Mouse (Mus musculus) CH12.LX (cell line): ENCODE measurements around the gene Adprh. TPM values are rescaled to one million over a fixed set of nuclear protein-coding genes. Genes with fewer than 3 reads are reported as not detected.
A peak's percentile ranks its signal among the peaks of the same experiment; 100 is the strongest.

Source experiments
- DNase-seq: peaks from one replicate; pipeline ENCODE4 v3.0.0-alpha.2; 2013; ENCODE audit errors: extremely low read depth
- H3K27ac ChIP-seq: 2 replicates; pipeline ENCODE4 v1.5.1; 2012; ENCODE audit warnings: low read depth, mild to moderate bottlenecking, control low read depth, moderate library complexity; ENCODE audit not compliant: insufficient read depth
- H3K27me3 ChIP-seq: replicated peaks from 2 replicates; pipeline ENCODE3; 2012; ENCODE audit warnings: inconsistent platforms
- H3K36me3 ChIP-seq, 2 experiments: replicated peaks in 1 of 2; 2 replicates each; pipeline versions ENCODE3 to v1.6.1; 2012; ENCODE audit warnings: inconsistent platforms in 1 of 2, low read length in 1 of 2, mild to moderate bottlenecking in 1 of 2, mixed read lengths in 1 of 2, moderate library complexity in 1 of 2; ENCODE audit not compliant: control insufficient read depth in 1 of 2, insufficient read depth in 1 of 2
- H3K4me1 ChIP-seq, 2 experiments: 2 replicates each; pipeline ENCODE4 v1.6.1; 2012; ENCODE audit warnings: inconsistent platforms in 1 of 2, moderate library complexity in 1 of 2; ENCODE audit not compliant: insufficient read depth in 2 of 2, control insufficient read depth in 1 of 2
- H3K4me2 ChIP-seq: 2 replicates; pipeline ENCODE4 v1.6.1; 2012; ENCODE audit warnings: low read depth, mild to moderate bottlenecking, control low read depth; ENCODE audit not compliant: poor library complexity, insufficient read depth, severe bottlenecking
- H3K4me3 ChIP-seq, 3 experiments: fragments of 150-350 bp in 1 of 3; sonication (generic) in 1 of 3; replicated peaks in 1 of 3; 2 replicates each; pipeline versions ENCODE3 to v1.5.1; 2011 to 2012; ENCODE audit warnings: low read depth in 2 of 3, low read length in 2 of 3, mild to moderate bottlenecking in 2 of 3, moderate library complexity in 2 of 3, control low read depth in 1 of 3, improper control_type of control experiment in 1 of 3, inconsistent platforms in 1 of 3, mixed read lengths in 1 of 3; ENCODE audit not compliant: poor library complexity in 1 of 3
- H3K79me2 ChIP-seq: replicated peaks from 2 replicates; pipeline ENCODE4 v1.6.1; 2012; ENCODE audit warnings: mild to moderate bottlenecking, moderate library complexity; ENCODE audit not compliant: control insufficient read depth, poor library complexity, insufficient read depth, severe bottlenecking; ENCODE audit errors: extremely low read depth
- H3K9ac ChIP-seq: 2 replicates; pipeline ENCODE4 v1.6.1; 2012; ENCODE audit warnings: low read depth, mild to moderate bottlenecking, control low read depth, moderate library complexity; ENCODE audit not compliant: insufficient read depth
- H3K9me3 ChIP-seq: replicated peaks from 2 replicates; pipeline ENCODE3; 2012; ENCODE audit warnings: low read length, inconsistent platforms, mixed read lengths
- BHLHE40 ChIP-seq: IDR thresholded peaks from 2 replicates; pipeline ENCODE4 v1.6.1; 2011; ENCODE audit warnings: mild to moderate bottlenecking, low read depth, low read length, improper control_type of control experiment
- CHD1 ChIP-seq: IDR thresholded peaks from 2 replicates; pipeline ENCODE4 v1.6.1; 2012; ENCODE audit warnings: low read depth, low read length, improper control_type of control experiment, inconsistent platforms
- CHD2 ChIP-seq: IDR thresholded peaks from 2 replicates; pipeline ENCODE4 v1.6.1; 2011; ENCODE audit warnings: low read length, improper control_type of control experiment
- CTCF ChIP-seq, 2 experiments: IDR thresholded peaks in 1 of 2; conservative IDR thresholded peaks in 1 of 2; 2 replicates each; pipeline ENCODE4 v1.5.1; 2011 to 2012; ENCODE audit warnings: low read depth in 2 of 2, low read length in 2 of 2, improper control_type of control experiment in 1 of 2, inconsistent platforms in 1 of 2, mild to moderate bottlenecking in 1 of 2, moderate library complexity in 1 of 2
- E2F4 ChIP-seq: IDR thresholded peaks from 2 replicates; pipeline ENCODE4 v1.6.1; 2011; ENCODE audit warnings: low read depth, low read length, improper control_type of control experiment; ENCODE audit not compliant: insufficient replicate concordance
- ELF1 ChIP-seq: IDR thresholded peaks from 2 replicates; pipeline ENCODE4 v1.6.1; 2014; ENCODE audit warnings: low read depth, mild to moderate bottlenecking, inconsistent platforms, low read length, improper control_type of control experiment
- EP300 ChIP-seq: IDR thresholded peaks from 2 replicates; pipeline ENCODE4 v1.6.1; 2011; ENCODE audit warnings: low read length, improper control_type of control experiment
- ETS1 ChIP-seq: conservative IDR thresholded peaks from 2 replicates; pipeline ENCODE4 v1.6.1; 2012; ENCODE audit warnings: low read depth, mild to moderate bottlenecking, inconsistent platforms, low read length, improper control_type of control experiment, moderate library complexity
- GABPA ChIP-seq: IDR thresholded peaks from 2 replicates; pipeline ENCODE4 v1.6.1; 2012; ENCODE audit warnings: low read depth, low read length, improper control_type of control experiment, inconsistent platforms; ENCODE audit not compliant: insufficient replicate concordance
- HCFC1 ChIP-seq: IDR thresholded peaks from 2 replicates; pipeline ENCODE4 v1.6.1; 2012; ENCODE audit warnings: low read depth, mild to moderate bottlenecking, inconsistent platforms, low read length, improper control_type of control experiment
- IRF4 ChIP-seq: IDR thresholded peaks from 2 replicates; pipeline ENCODE4 v1.6.1; 2014; ENCODE audit warnings: low read depth, mild to moderate bottlenecking, inconsistent platforms, low read length, improper control_type of control experiment
- JUN ChIP-seq: IDR thresholded peaks from 2 replicates; pipeline ENCODE4 v1.6.1; 2011; ENCODE audit warnings: low read depth, mild to moderate bottlenecking, low read length, improper control_type of control experiment, moderate library complexity; ENCODE audit not compliant: insufficient read depth
- JUND ChIP-seq: conservative IDR thresholded peaks from 2 replicates; pipeline ENCODE4 v1.6.1; 2011; ENCODE audit warnings: low read depth, low read length, improper control_type of control experiment
- KAT2A ChIP-seq: IDR thresholded peaks from 2 replicates; pipeline ENCODE4 v1.6.1; 2012; ENCODE audit warnings: low read length, improper control_type of control experiment, inconsistent platforms; ENCODE audit not compliant: insufficient replicate concordance
- MAFK ChIP-seq: IDR thresholded peaks from 2 replicates; pipeline ENCODE4 v1.6.1; 2011; ENCODE audit warnings: low read length, improper control_type of control experiment; ENCODE audit not compliant: insufficient replicate concordance
- MAX ChIP-seq: IDR thresholded peaks from 2 replicates; pipeline ENCODE4 v1.6.1; 2011; ENCODE audit warnings: low read length, improper control_type of control experiment
- MAZ ChIP-seq: IDR thresholded peaks from 2 replicates; pipeline ENCODE4 v1.6.1; 2012; ENCODE audit warnings: low read depth, mild to moderate bottlenecking, inconsistent platforms, low read length, improper control_type of control experiment, moderate library complexity
- MEF2A ChIP-seq: IDR thresholded peaks from 2 replicates; pipeline ENCODE4 v1.6.1; 2014; ENCODE audit warnings: low read depth, mild to moderate bottlenecking, inconsistent platforms, low read length, improper control_type of control experiment, borderline replicate concordance
- MXI1 ChIP-seq: IDR thresholded peaks from 2 replicates; pipeline ENCODE4 v1.6.1; 2011; ENCODE audit warnings: mild to moderate bottlenecking, low read depth, low read length, improper control_type of control experiment
- MYC ChIP-seq: IDR thresholded peaks from 2 replicates; pipeline ENCODE4 v1.6.1; 2011; ENCODE audit warnings: low read depth, mild to moderate bottlenecking, improper control_type of control experiment, low read length
- NELFE ChIP-seq: IDR thresholded peaks from 2 replicates; pipeline ENCODE4 v1.6.1; 2011; ENCODE audit warnings: low read depth, low read length, improper control_type of control experiment
- NRF1 ChIP-seq: IDR thresholded peaks from 2 replicates; pipeline ENCODE4 v1.6.1; 2014; ENCODE audit warnings: low read depth, mild to moderate bottlenecking, inconsistent platforms, low read length, improper control_type of control experiment, moderate library complexity
- PAX5 ChIP-seq: IDR thresholded peaks from 2 replicates; pipeline ENCODE4 v1.6.1; 2012; ENCODE audit warnings: low read length, inconsistent platforms, mixed read lengths
- POLR2A ChIP-seq: IDR thresholded peaks from 2 replicates; pipeline ENCODE4 v1.6.1; 2011; ENCODE audit warnings: low read depth, mild to moderate bottlenecking, improper control_type of control experiment, low read length
- POLR2AphosphoS2 ChIP-seq: IDR thresholded peaks from 2 replicates; pipeline ENCODE4 v1.6.1; 2011; ENCODE audit warnings: low read depth, low read length, improper control_type of control experiment
- RAD21 ChIP-seq: IDR thresholded peaks from 2 replicates; pipeline ENCODE4 v1.6.1; 2011; ENCODE audit warnings: low read depth, mild to moderate bottlenecking, low read length, improper control_type of control experiment, moderate library complexity
- RCOR1 ChIP-seq: conservative IDR thresholded peaks from 2 replicates; pipeline ENCODE4 v1.6.1; 2012; ENCODE audit warnings: low read depth, mild to moderate bottlenecking, inconsistent platforms, low read length, improper control_type of control experiment
- SIN3A ChIP-seq: IDR thresholded peaks from 2 replicates; pipeline ENCODE4 v1.6.1; 2012; ENCODE audit warnings: low read length, improper control_type of control experiment, inconsistent platforms
- SMC3 ChIP-seq: IDR thresholded peaks from 2 replicates; pipeline ENCODE4 v1.6.1; 2011; ENCODE audit warnings: low read depth, low read length, improper control_type of control experiment
- TBP ChIP-seq: conservative IDR thresholded peaks from 2 replicates; pipeline ENCODE4 v1.6.1; 2011; ENCODE audit warnings: low read depth, low read length, improper control_type of control experiment
- TCF12 ChIP-seq: IDR thresholded peaks from 2 replicates; pipeline ENCODE4 v1.6.1; 2014; ENCODE audit warnings: low read depth, mild to moderate bottlenecking, inconsistent platforms, low read length, improper control_type of control experiment
- UBTF ChIP-seq: IDR thresholded peaks from 2 replicates; pipeline ENCODE4 v1.6.1; 2012; ENCODE audit warnings: low read depth, mild to moderate bottlenecking, inconsistent platforms, low read length, improper control_type of control experiment, moderate library complexity
- USF1 ChIP-seq: IDR thresholded peaks from 2 replicates; pipeline ENCODE4 v1.6.1; 2014; ENCODE audit warnings: low read depth, mild to moderate bottlenecking, inconsistent platforms, low read length, improper control_type of control experiment
- USF2 ChIP-seq: conservative IDR thresholded peaks from 2 replicates; pipeline ENCODE4 v1.6.1; 2011; ENCODE audit warnings: low read depth, low read length, improper control_type of control experiment
- ZKSCAN1 ChIP-seq: IDR thresholded peaks from 2 replicates; pipeline ENCODE4 v1.6.1; 2012; ENCODE audit warnings: low read depth, inconsistent platforms, low read length, improper control_type of control experiment, borderline replicate concordance
- ZMIZ1 ChIP-seq: IDR thresholded peaks from 2 replicates; pipeline ENCODE4 v1.6.1; 2012; ENCODE audit warnings: low read depth, mild to moderate bottlenecking, inconsistent platforms, low read length, improper control_type of control experiment
- ZNF384 ChIP-seq: IDR thresholded peaks from 2 replicates; pipeline ENCODE4 v1.6.1; 2012; ENCODE audit warnings: low read depth, low read length, improper control_type of control experiment, inconsistent platforms
- dilution Hi-C: fragments of 300-500 bp; cut with MboI; formaldehyde crosslinking; loops from 2 replicates; pipeline ENCODE4 v1.14.3; 2020; ENCODE audit warnings: low sequenced_read_pairs; ENCODE audit not compliant: extremely low pct_unique_long_range_greater_than_20kb, extremely low pct_ligation_motif_present
- in situ Hi-C: fragments of 300-500 bp; cut with MboI; formaldehyde crosslinking; loops from 3 replicates; pipeline ENCODE4 v1.14.3; 2019; ENCODE audit warnings: low sequenced_read_pairs, low pct_ligation_motif_present, low pct_unique_long_range_greater_than_20kb, mixed read lengths
- polyA plus RNA-seq: library from polyadenylated mRNA; unstranded; fragments of >175 nt; gene quantifications from 2 replicates; pipeline ENCODE4 v1.2.1, GENCODE M21; 2012; ENCODE audit warnings: low read depth; ENCODE audit not compliant: insufficient read length
- total RNA-seq, 2 experiments: library from RNA; depleted of rRNA; stranded (reverse); fragments of 300-350 nt in 1 of 2; fragments of >200 nt in 1 of 2; gene quantifications; 2 replicates each; pipeline ENCODE4 v1.2.3; 2012 to 2014

The Adprh gene
- total and polyA plus RNA-seq, 3 experiments: 45.3 to 82.9 (median 67.7) TPM

DNA sequence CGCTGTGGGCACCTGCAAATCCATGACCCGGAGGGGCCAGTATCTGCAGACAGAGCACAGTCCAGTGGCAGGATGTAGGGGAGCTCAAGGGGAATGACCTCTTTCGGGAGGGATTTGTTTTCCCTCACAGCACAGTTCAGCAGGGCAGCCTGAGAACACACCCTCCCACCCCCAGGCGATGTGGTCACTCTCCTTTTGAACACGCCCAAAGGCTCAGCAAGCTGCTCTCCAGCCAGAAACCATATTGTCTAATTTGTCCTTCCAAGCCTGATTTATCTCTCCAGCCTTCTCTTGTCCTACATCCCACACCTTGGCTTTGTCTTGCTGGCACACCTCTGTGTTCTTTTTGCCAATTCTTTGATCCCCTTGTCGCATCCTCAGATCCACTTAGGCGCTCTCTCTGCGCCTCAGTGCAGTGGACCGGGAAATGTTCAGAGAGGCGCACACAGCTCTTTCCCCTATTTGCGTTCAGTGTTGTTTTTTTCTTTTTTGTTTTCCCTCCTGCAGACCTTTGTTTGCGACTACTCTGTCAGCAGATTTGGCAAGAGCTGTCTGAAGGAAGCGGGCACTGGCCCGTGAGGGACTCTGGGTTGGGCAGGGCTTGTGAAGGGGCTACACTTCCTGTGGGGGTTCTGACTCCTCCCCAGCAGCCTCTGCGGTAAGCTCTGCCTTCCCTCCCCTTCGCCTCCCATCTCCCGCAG lies 52.8 kb downstream of the Adprh start:
- Histone ChIP-seq H3K27ac (peak overlapping the region; percentile 97), H3K4me2 (peak overlapping the region; percentile 75), H3K4me3 (peak overlapping the region in 1 of 3 experiments; percentile 22), H3K9me3 (no peaks in the 10 kb centered on the region), H3K9ac (peak overlapping the region; percentile 75), H3K36me3 (peaks cover 0 to 6% of the 10 kb centered on the region in 2 experiments), H3K79me2 (peaks cover 4% of the 10 kb centered on the region; the same call in 1 of the 2 replicates), H3K4me1 (peaks cover 41 to 92% of the 10 kb centered on the region in 2 experiments), H3K27me3 (no peaks in the 10 kb centered on the region)
- 0 out of 2 replicates have a peak, but pooled peaks have one; percentile 25 for TF ChIP-seq RCOR1
- TF ChIP-seq CHD2: 0 out of 2 replicates have a peak, but pooled peaks have one; percentile 50
- no peak for TF ChIP-seq JUND
- no peak for TF ChIP-seq CHD1
- no peak for TF ChIP-seq SMC3
- TF ChIP-seq PAX5: no peak
- TF ChIP-seq IRF4: peak; percentile 38; the same call in 1 of the 2 replicates
- no peak for TF ChIP-seq ZKSCAN1
- no peak for TF ChIP-seq POLR2AphosphoS2
- TF ChIP-seq POLR2A: 0 out of 2 replicates have a peak, but pooled peaks have one; percentile 53
- no peak for TF ChIP-seq USF2
- TF ChIP-seq KAT2A: no peak
- no peak for TF ChIP-seq USF1
- no peak for TF ChIP-seq ZMIZ1
- peak; percentile 64 for TF ChIP-seq ELF1
- TF ChIP-seq MAX: no peak
- no peak for TF ChIP-seq UBTF
- TF ChIP-seq NELFE: peak; percentile 48; the same call in 1 of the 2 replicates
- peak; percentile 57 for TF ChIP-seq BHLHE40
- no peak for TF ChIP-seq TBP
- TF ChIP-seq ETS1: no peak; the same call in 1 of the 2 replicates
- TF ChIP-seq GABPA: no peak
- TF ChIP-seq MAFK: 0 out of 2 replicates have a peak, but pooled peaks have one; percentile 11
- TF ChIP-seq E2F4: no peak; the same call in 1 of the 2 replicates
- no peak for TF ChIP-seq RAD21
- TF ChIP-seq MEF2A: no peak; the same call in 1 of the 2 replicates
- no peak for TF ChIP-seq CTCF (conservative IDR thresholded peaks at IDR 0.05 in 1 of 2, IDR thresholded peaks at IDR 0.05 in 1 of 2; ENCODE audit: low read depth in 2 of 2, low read length in 2 of 2)
- 0 out of 2 replicates have a peak, but pooled peaks have one; percentile 15 for TF ChIP-seq MYC
- no peak for TF ChIP-seq SIN3A
- peak; percentile 32 for TF ChIP-seq MXI1
- TF ChIP-seq JUN: no peak
- 0 out of 2 replicates have a peak, but pooled peaks have one; percentile 22 for TF ChIP-seq NRF1
- peak; percentile 66; the same call in 1 of the 2 replicates for TF ChIP-seq TCF12
- TF ChIP-seq HCFC1: no peak; the same call in 1 of the 2 replicates
- TF ChIP-seq MAZ: no peak
- TF ChIP-seq EP300: peak; percentile 7; the same call in 1 of the 2 replicates
- TF ChIP-seq ZNF384: peak; percentile 39; the same call in 1 of the 2 replicates
- dilution Hi-C loops: no loop called here
- in situ Hi-C loops: loop anchor here (5.0 kb wide), 1 partner anchor 52 kb away; the partner anchor contains the start of genes Cox17 and Gm21987
- DNase-seq: no peak
